Mouse (Mus musculus) hindbrain, embryonic 10.5 days (tissue): ENCODE measurements at regions not wholly inside any gene's neighbourhood (a gene's known extent, or its start where the extent isn't known, plus 50 kb on each side); places are given as distances from the start of the nearest gene placed in this dataset.
"Not testable (repeated sequence)": the region's sequence is repeated elsewhere in the genome, so short reads cannot be mapped to it uniquely, and the experiment has no call there.

Experiments
- DNase-seq: peaks from one replicate; pipeline ENCODE4 v3.0.0-alpha.2; 2017; ENCODE audit warnings: low spot score
- H3K27ac ChIP-seq: fragments of 300-500 bp; sonication (generic); 2 replicates; pipeline ENCODE4 v1.5.1; 2016; ENCODE audit warnings: mild to moderate bottlenecking, moderate library complexity
- H3K27me3 ChIP-seq: fragments of 300-500 bp; sonication (generic); 2 replicates; pipeline ENCODE4 v1.6.1; 2016; ENCODE audit warnings: mild to moderate bottlenecking; ENCODE audit not compliant: poor library complexity, insufficient read depth, severe bottlenecking
- H3K36me3 ChIP-seq: fragments of 300-500 bp; sonication (generic); 2 replicates; pipeline ENCODE4 v1.6.1; 2016; ENCODE audit warnings: mild to moderate bottlenecking, moderate library complexity
- H3K4me1 ChIP-seq: fragments of 300-500 bp; sonication (generic); replicated peaks from 2 replicates; pipeline ENCODE4 v1.6.1; 2016; ENCODE audit warnings: mild to moderate bottlenecking
- H3K4me3 ChIP-seq: fragments of 300-500 bp; sonication (generic); 2 replicates; pipeline ENCODE4 v1.5.1; 2016; ENCODE audit warnings: mild to moderate bottlenecking, moderate library complexity
- H3K9me3 ChIP-seq: fragments of 300-500 bp; sonication (generic); 2 replicates; pipeline ENCODE4 v1.6.1; 2016; ENCODE audit warnings: mild to moderate bottlenecking, moderate library complexity
- WGBS: fragments of 180-500 bp; shearing (Covaris S2); methylation state at CpG from one replicate; pipeline ENCODE4 v1.1.7; 2016; 5-methylcytosine and 5-hydroxymethylcytosine counted together

- DNase-seq, H3K4me1 ChIP-seq, H3K36me3 ChIP-seq, H3K27me3 ChIP-seq, H3K27ac ChIP-seq, H3K4me3 ChIP-seq: not testable (repeated sequence)
- WGBS: 74% methylated on average over 6 of the region's 6 CpGs
- peaks cover 14% of the 10 kb centered on the region for H3K9me3 ChIP-seq
Observed at GRCm38 (mm10) chr4:3260061-3260460, 74.9 kb upstream of the Vmn1r3 start.

- DNase-seq, H3K4me1 ChIP-seq, H3K36me3 ChIP-seq, H3K27me3 ChIP-seq, H3K27ac ChIP-seq, H3K4me3 ChIP-seq: not testable (repeated sequence)
- 90% methylated on average over 21 of the region's 21 CpGs for WGBS
- peaks cover 63% of the 10 kb centered on the region for H3K9me3 ChIP-seq
Observed at GRCm38 (mm10) chr4:3252606-3253281, 67.6 kb upstream of the Vmn1r3 start.

GRCm38 (mm10) chr4:3250258-3250657 is 65.1 kb upstream of the Vmn1r3 start:
- H3K36me3 ChIP-seq, H3K27me3 ChIP-seq, H3K4me1 ChIP-seq, H3K4me3 ChIP-seq, H3K27ac ChIP-seq, DNase-seq: not testable (repeated sequence)
- WGBS: 59% methylated on average over 4 of the region's 4 CpGs
- peaks cover 65% of the 10 kb centered on the region for H3K9me3 ChIP-seq

GRCm38 (mm10) chr4:3242011-3242410 is 56.9 kb upstream of the Vmn1r3 start:
- WGBS: 78% methylated on average over 6 of the region's 6 CpGs
- not testable (repeated sequence) for H3K36me3 ChIP-seq
- peaks cover 39% of the 10 kb centered on the region for H3K9me3 ChIP-seq

GRCm38 (mm10) chr4:3241351-3241750 is 56.2 kb upstream of the Vmn1r3 start:
- H3K36me3 ChIP-seq, DNase-seq, H3K27me3 ChIP-seq, H3K4me3 ChIP-seq, H3K27ac ChIP-seq, H3K4me1 ChIP-seq: not testable (repeated sequence)
- 72% methylated on average over 4 of the region's 4 CpGs for WGBS
- peaks cover 39% of the 10 kb centered on the region for H3K9me3 ChIP-seq

More at GRCm38 (mm10) chr4:3242011-3242410, 56.9 kb upstream of the Vmn1r3 start:
- not testable (repeated sequence) for H3K27ac ChIP-seq, H3K27me3 ChIP-seq, DNase-seq, H3K4me1 ChIP-seq, H3K4me3 ChIP-seq

GRCm38 (mm10) chr4:3238493-3238892 is 53.3 kb upstream of the Vmn1r3 start:
- not testable (repeated sequence) for H3K27ac ChIP-seq, H3K27me3 ChIP-seq, DNase-seq, H3K4me1 ChIP-seq, H3K4me3 ChIP-seq, H3K36me3 ChIP-seq
- peaks cover 46% of the 10 kb centered on the region for H3K9me3 ChIP-seq
- 71% methylated on average over 6 of the region's 6 CpGs for WGBS

GRCm38 (mm10) chr4:3236148-3236779 is 51.1 kb upstream of the Vmn1r3 start:
- not testable (repeated sequence) for H3K4me3 ChIP-seq

More at GRCm38 (mm10) chr4:3236148-3236779, 51.1 kb upstream of the Vmn1r3 start:
- DNase-seq, H3K27me3 ChIP-seq, H3K4me1 ChIP-seq, H3K36me3 ChIP-seq, H3K27ac ChIP-seq: not testable (repeated sequence)
- peaks cover 52% of the 10 kb centered on the region for H3K9me3 ChIP-seq
- 17% methylated on average over 2 of the region's 2 CpGs for WGBS
